Mouse (Mus musculus): Measurements from ENCODE around the gene Qrich1. TPM values are rescaled to one million over a fixed set of nuclear protein-coding genes. Genes with fewer than 3 reads are reported as not detected.
A peak's percentile ranks its signal among the peaks of the same experiment; 100 is the strongest.

Qrich1 gene
- polyA plus RNA-seq, 1 experiment from 2014 or later = 97.1 TPM

- Histone ChIP-seq H3K9me3 (replicated peaks; ENCODE audit: control insufficient read depth, low read length) (no peaks in the 10 kb centered on the region), H3K27me3 (ENCODE audit: control insufficient read depth, insufficient read depth, low read length) (no peaks in the 10 kb centered on the region), H3K4me3 (replicated peaks; ENCODE audit: low read length) (no peak overlapping the region), H3K4me2 (ENCODE audit: low read depth, low read length) (no peak overlapping the region), H3K4me1 (ENCODE audit: control insufficient read depth, insufficient read depth, low read length) (peaks cover 14% of the 10 kb centered on the region; the same call in 1 of the 2 replicates), H3K36me3 (ENCODE audit: control insufficient read depth, insufficient read depth, low read length) (peaks cover 29% of the 10 kb centered on the region; the same call in 1 of the 2 replicates), H3K9ac (ENCODE audit: low read length) (peak overlapping the region; percentile 10; the same call in 1 of the 2 replicates), H3K27ac (ENCODE audit: low read length) (no peak overlapping the region)
- WGBS = 89% methylated on average over 19 of the region's 19 CpGs
- no peak for ATAC-seq (ENCODE audit: insufficient read depth, low FRiP score)
Measured at GRCm38 (mm10) chr9:108481520-108482210, 34.9 kb upstream of the Qrich1 start.

- no peak overlapping the region for H3K27ac ChIP-seq (ENCODE audit: low read length)
- H3K9ac ChIP-seq (ENCODE audit: low read length) = no peak overlapping the region
- H3K4me1 ChIP-seq (ENCODE audit: control insufficient read depth, insufficient read depth, low read length) = peaks cover 14% of the 10 kb centered on the region; the same call in 1 of the 2 replicates
- H3K4me2 ChIP-seq (ENCODE audit: low read depth, low read length) = no peak overlapping the region
- H3K27me3 ChIP-seq (ENCODE audit: control insufficient read depth, insufficient read depth, low read length) = no peaks in the 10 kb centered on the region
- ATAC-seq (ENCODE audit: insufficient read depth, low FRiP score) = no peak
- WGBS = 95% methylated on average over 18 of the region's 18 CpGs
- H3K4me3 ChIP-seq (replicated peaks; ENCODE audit: low read length) = no peak overlapping the region
- no peaks in the 10 kb centered on the region for H3K9me3 ChIP-seq (replicated peaks; ENCODE audit: control insufficient read depth, low read length)
- H3K36me3 ChIP-seq (ENCODE audit: control insufficient read depth, insufficient read depth, low read length) = peaks cover 36% of the 10 kb centered on the region
Measured at GRCm38 (mm10) chr9:108483051-108483790, 33.4 kb upstream of the Qrich1 start.

GRCm38 (mm10) chr9:108484021-108484420 lies 32.6 kb upstream of the Qrich1 start:
- no peak for ATAC-seq (ENCODE audit: insufficient read depth, low FRiP score)
- Histone ChIP-seq H3K9me3 (replicated peaks; ENCODE audit: control insufficient read depth, low read length) (no peaks in the 10 kb centered on the region), H3K36me3 (ENCODE audit: control insufficient read depth, insufficient read depth, low read length) (peaks cover 42% of the 10 kb centered on the region), H3K4me1 (ENCODE audit: control insufficient read depth, insufficient read depth, low read length) (peaks cover 13% of the 10 kb centered on the region; the same call in 1 of the 2 replicates), H3K4me2 (ENCODE audit: low read depth, low read length) (no peak overlapping the region), H3K27me3 (ENCODE audit: control insufficient read depth, insufficient read depth, low read length) (no peaks in the 10 kb centered on the region), H3K9ac (ENCODE audit: low read length) (no peak overlapping the region), H3K4me3 (replicated peaks; ENCODE audit: low read length) (no peak overlapping the region), H3K27ac (ENCODE audit: low read length) (no peak overlapping the region)
- WGBS = 92% methylated on average over 15 of the region's 15 CpGs

- peaks cover 42% of the 10 kb centered on the region for H3K36me3 ChIP-seq (ENCODE audit: control insufficient read depth, insufficient read depth, low read length)
- no peak overlapping the region for H3K9ac ChIP-seq (ENCODE audit: low read length)
- WGBS = 90% methylated on average over 19 of the region's 19 CpGs
- H3K4me1 ChIP-seq (ENCODE audit: control insufficient read depth, insufficient read depth, low read length) = peaks cover 8% of the 10 kb centered on the region
- H3K4me2 ChIP-seq (ENCODE audit: low read depth, low read length) = no peak overlapping the region
- H3K4me3 ChIP-seq (replicated peaks; ENCODE audit: low read length) = no peak overlapping the region
- H3K9me3 ChIP-seq (replicated peaks; ENCODE audit: control insufficient read depth, low read length) = no peaks in the 10 kb centered on the region
- no peak overlapping the region for H3K27ac ChIP-seq (ENCODE audit: low read length)
- no peaks in the 10 kb centered on the region for H3K27me3 ChIP-seq (ENCODE audit: control insufficient read depth, insufficient read depth, low read length)
- ATAC-seq (ENCODE audit: insufficient read depth, low FRiP score) = no peak
Measured at GRCm38 (mm10) chr9:108485301-108485875, 31.2 kb upstream of the Qrich1 start.

GRCm38 (mm10) chr9:108486973-108487530 lies 29.6 kb upstream of the Qrich1 start:
- peaks cover 42% of the 10 kb centered on the region for H3K36me3 ChIP-seq (ENCODE audit: control insufficient read depth, insufficient read depth, low read length)
- H3K27ac ChIP-seq (ENCODE audit: low read length) = no peak overlapping the region
- H3K9me3 ChIP-seq (replicated peaks; ENCODE audit: control insufficient read depth, low read length) = no peaks in the 10 kb centered on the region
- no peaks in the 10 kb centered on the region for H3K27me3 ChIP-seq (ENCODE audit: control insufficient read depth, insufficient read depth, low read length)
- H3K4me3 ChIP-seq (replicated peaks; ENCODE audit: low read length) = no peak overlapping the region
- 91% methylated on average over 8 of the region's 8 CpGs for WGBS
- ATAC-seq (ENCODE audit: insufficient read depth, low FRiP score) = no peak
- H3K4me2 ChIP-seq (ENCODE audit: low read depth, low read length) = no peak overlapping the region
- H3K9ac ChIP-seq (ENCODE audit: low read length) = no peak overlapping the region
- H3K4me1 ChIP-seq (ENCODE audit: control insufficient read depth, insufficient read depth, low read length) = peaks cover 14% of the 10 kb centered on the region

- Histone ChIP-seq H3K4me2 (ENCODE audit: low read depth, low read length) (no peak overlapping the region), H3K36me3 (ENCODE audit: control insufficient read depth, insufficient read depth, low read length) (peaks cover 50% of the 10 kb centered on the region), H3K4me3 (replicated peaks; ENCODE audit: low read length) (no peak overlapping the region), H3K27me3 (ENCODE audit: control insufficient read depth, insufficient read depth, low read length) (no peaks in the 10 kb centered on the region), H3K9me3 (replicated peaks; ENCODE audit: control insufficient read depth, low read length) (no peaks in the 10 kb centered on the region), H3K9ac (ENCODE audit: low read length) (no peak overlapping the region), H3K4me1 (ENCODE audit: control insufficient read depth, insufficient read depth, low read length) (peaks cover 18% of the 10 kb centered on the region), H3K27ac (ENCODE audit: low read length) (no peak overlapping the region)
- ATAC-seq (ENCODE audit: insufficient read depth, low FRiP score) = no peak
- WGBS = 95% methylated on average over 17 of the region's 17 CpGs
Measured at GRCm38 (mm10) chr9:108488403-108488802, 28.2 kb upstream of the Qrich1 start.

- WGBS = 95% methylated on average over 20 of the region's 20 CpGs
- Histone ChIP-seq H3K36me3 (ENCODE audit: control insufficient read depth, insufficient read depth, low read length) (peaks cover 51% of the 10 kb centered on the region), H3K27me3 (ENCODE audit: control insufficient read depth, insufficient read depth, low read length) (no peaks in the 10 kb centered on the region), H3K4me2 (ENCODE audit: low read depth, low read length) (no peak overlapping the region), H3K4me3 (replicated peaks; ENCODE audit: low read length) (no peak overlapping the region), H3K27ac (ENCODE audit: low read length) (peak overlapping the region; percentile 99; the same call in 1 of the 2 replicates), H3K9ac (ENCODE audit: low read length) (0 out of 2 replicates have a peak overlapping the region, but pooled peaks have one; percentile 95), H3K9me3 (replicated peaks; ENCODE audit: control insufficient read depth, low read length) (no peaks in the 10 kb centered on the region), H3K4me1 (ENCODE audit: control insufficient read depth, insufficient read depth, low read length) (peaks cover 18% of the 10 kb centered on the region)
- no peak for ATAC-seq (ENCODE audit: insufficient read depth, low FRiP score)
Measured at GRCm38 (mm10) chr9:108489215-108489614, 27.4 kb upstream of the Qrich1 start.

GRCm38 (mm10) chr9:108489702-108490558 lies 26.7 kb upstream of the Qrich1 start:
- 57% methylated on average over 26 of the region's 26 CpGs for WGBS
- H3K4me1 ChIP-seq (ENCODE audit: control insufficient read depth, insufficient read depth, low read length) = peaks cover 18% of the 10 kb centered on the region
- H3K9me3 ChIP-seq (replicated peaks; ENCODE audit: control insufficient read depth, low read length) = no peaks in the 10 kb centered on the region
- peak overlapping the region; percentile 97 for H3K4me3 ChIP-seq (replicated peaks; ENCODE audit: low read length)
- no peak for ATAC-seq (ENCODE audit: insufficient read depth, low FRiP score)
- peaks cover 50% of the 10 kb centered on the region for H3K36me3 ChIP-seq (ENCODE audit: control insufficient read depth, insufficient read depth, low read length)
- H3K9ac ChIP-seq (ENCODE audit: low read length) = peak overlapping the region; percentile 95
- peak overlapping the region; percentile 99 for H3K27ac ChIP-seq (ENCODE audit: low read length)
- H3K27me3 ChIP-seq (ENCODE audit: control insufficient read depth, insufficient read depth, low read length) = no peaks in the 10 kb centered on the region
- H3K4me2 ChIP-seq (ENCODE audit: low read depth, low read length) = peak overlapping the region; percentile 75
